Mouse (Mus musculus): Measurements from ENCODE around the gene Mboat2. TPM values are rescaled to one million over a fixed set of nuclear protein-coding genes. Genes with fewer than 3 reads are reported as not detected.

Gene Mboat2
- 51.7 and 56.1 TPM in 2 replicates for polyA plus RNA-seq (2014; fragmentation: Nextera tagmentation; extraction: Ambion mirVana)

- H3K4me3 ChIP-seq (ENCODE audit: low read depth, low read length): peak within 1 kb of the TSS; percentile 74
- ATAC-seq (ENCODE audit: insufficient number of reproducible peaks, low FRiP score, low TSS enrichment, low read depth) (peak; percentile 38), DNase-seq (ENCODE audit: low spot score) (no peak)
- H3K4me2 ChIP-seq (ENCODE audit: low read depth, severe bottlenecking): peak within 1 kb of the TSS; percentile 72
- H3K9me3 ChIP-seq (ENCODE audit: control insufficient read depth, low read length): no peaks in the 10 kb centered on the region
- peak within 1 kb of the TSS; percentile 95 for H3K9ac ChIP-seq (ENCODE audit: low read length)
- peaks cover 15% of the 10 kb centered on the region for H3K4me1 ChIP-seq (ENCODE audit: control insufficient read depth, insufficient read depth, low read length)
- H3K27me3 ChIP-seq (ENCODE audit: control insufficient read depth, insufficient read depth, low read length): no peaks in the 10 kb centered on the region
- H3K27ac ChIP-seq (replicated peaks; ENCODE audit: low read depth, low read length): peak within 1 kb of the TSS; percentile 98
- WGBS: under 1% methylated on average over 24 of the region's 24 CpGs
- no peaks in the 10 kb centered on the region for H3K36me3 ChIP-seq (ENCODE audit: control insufficient read depth, insufficient read depth, low read length)
Observed at GRCm38 (mm10) chr12:24830766-24831152, at the start of gene Mboat2. Gene Mboat2 (plus strand): TSS chr12:24830879.

DNA sequence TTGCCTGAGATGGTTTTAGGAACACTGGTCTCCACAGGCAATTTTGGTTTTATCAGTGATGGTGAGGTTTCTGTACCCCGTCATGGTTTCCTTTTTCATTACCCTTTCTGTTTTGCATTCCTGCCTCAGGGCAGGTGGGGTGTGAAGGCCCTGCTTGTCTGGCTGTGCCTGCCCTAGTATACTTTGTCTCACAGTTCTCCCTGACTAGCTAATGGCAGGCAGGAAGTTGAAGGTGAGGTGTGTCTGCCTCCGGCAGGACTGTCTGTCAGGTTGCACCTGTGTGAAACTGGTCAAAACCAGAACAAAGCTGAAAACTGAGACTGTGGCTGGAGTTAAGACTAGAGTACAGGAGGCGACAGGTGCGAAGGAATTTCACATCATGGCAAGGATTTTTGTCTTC, 46.9 kb upstream of the Mboat2 start:
- Histone ChIP-seq H3K4me2 (ENCODE audit: low read depth, severe bottlenecking) (no peak overlapping the region), H3K4me1 (ENCODE audit: control insufficient read depth, insufficient read depth, low read length) (no peaks in the 10 kb centered on the region), H3K27ac (replicated peaks; ENCODE audit: low read depth, low read length) (no peak overlapping the region), H3K36me3 (ENCODE audit: control insufficient read depth, insufficient read depth, low read length) (no peaks in the 10 kb centered on the region), H3K9ac (ENCODE audit: low read length) (no peak overlapping the region), H3K4me3 (ENCODE audit: low read depth, low read length) (no peak overlapping the region), H3K27me3 (ENCODE audit: control insufficient read depth, insufficient read depth, low read length) (no peaks in the 10 kb centered on the region), H3K9me3 (ENCODE audit: control insufficient read depth, low read length) (no peaks in the 10 kb centered on the region)
- 61% methylated on average over 4 of the region's 4 CpGs for WGBS
- DNase-seq (ENCODE audit: low spot score) (no peak), ATAC-seq (ENCODE audit: insufficient number of reproducible peaks, low FRiP score, low TSS enrichment, low read depth) (no peak)

DNA sequence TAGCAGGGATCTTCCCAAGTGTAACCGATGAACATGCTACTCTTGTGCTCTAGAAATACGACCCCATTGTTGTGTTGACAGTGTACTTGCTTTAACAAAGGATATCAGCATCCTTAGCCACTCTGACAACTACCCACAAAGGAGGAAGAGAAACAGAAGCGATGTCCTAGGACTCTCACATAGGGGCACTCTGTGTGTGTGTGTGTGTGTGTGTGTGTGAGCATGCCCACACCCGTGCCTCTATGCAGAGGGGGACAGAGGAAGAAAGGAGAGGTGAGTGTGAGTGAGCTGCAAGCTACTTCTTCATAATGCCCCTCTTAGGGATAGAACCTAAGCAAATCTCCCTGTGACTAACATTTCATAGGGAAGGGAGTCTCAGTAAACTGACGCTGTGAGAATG, 44.8 kb upstream of the Mboat2 start:
- H3K27me3 ChIP-seq (ENCODE audit: control insufficient read depth, insufficient read depth, low read length): no peaks in the 10 kb centered on the region
- no peaks in the 10 kb centered on the region for H3K4me1 ChIP-seq (ENCODE audit: control insufficient read depth, insufficient read depth, low read length)
- H3K4me3 ChIP-seq (ENCODE audit: low read depth, low read length): no peak overlapping the region
- H3K36me3 ChIP-seq (ENCODE audit: control insufficient read depth, insufficient read depth, low read length): no peaks in the 10 kb centered on the region
- H3K9ac ChIP-seq (ENCODE audit: low read length): no peak overlapping the region; the same call in 1 of the 2 replicates
- H3K27ac ChIP-seq (replicated peaks; ENCODE audit: low read depth, low read length): no peak overlapping the region
- H3K9me3 ChIP-seq (ENCODE audit: control insufficient read depth, low read length): no peaks in the 10 kb centered on the region
- H3K4me2 ChIP-seq (ENCODE audit: low read depth, severe bottlenecking): no peak overlapping the region
- DNase-seq (ENCODE audit: low spot score) (no peak), ATAC-seq (ENCODE audit: insufficient number of reproducible peaks, low FRiP score, low TSS enrichment, low read depth) (no peak)
- 77% methylated on average over 5 of the region's 5 CpGs for WGBS

DNA sequence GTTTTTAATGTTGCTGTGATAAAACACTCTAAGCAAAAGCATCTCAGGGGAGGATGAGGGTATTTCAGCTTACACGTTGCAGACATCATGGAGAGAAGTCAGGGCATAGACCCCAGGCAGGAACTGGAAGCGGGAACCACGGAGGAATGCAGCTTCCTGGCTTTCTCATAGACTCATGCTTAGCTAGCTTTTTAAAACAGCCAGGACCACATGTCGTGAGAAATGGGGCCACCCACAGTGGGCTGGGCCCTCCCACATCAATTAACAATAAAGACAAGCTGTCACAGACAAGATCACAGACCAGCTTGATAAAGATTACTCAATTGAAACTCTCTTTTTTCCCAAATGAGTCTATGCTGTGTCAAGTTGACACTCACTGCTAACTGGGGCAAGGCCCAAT, 44.4 kb upstream of the Mboat2 start:
- Histone ChIP-seq H3K27ac (replicated peaks; ENCODE audit: low read depth, low read length) (no peak overlapping the region), H3K9ac (ENCODE audit: low read length) (no peak overlapping the region; the same call in 1 of the 2 replicates), H3K27me3 (ENCODE audit: control insufficient read depth, insufficient read depth, low read length) (no peaks in the 10 kb centered on the region), H3K36me3 (ENCODE audit: control insufficient read depth, insufficient read depth, low read length) (no peaks in the 10 kb centered on the region), H3K9me3 (ENCODE audit: control insufficient read depth, low read length) (no peaks in the 10 kb centered on the region), H3K4me2 (ENCODE audit: low read depth, severe bottlenecking) (no peak overlapping the region), H3K4me1 (ENCODE audit: control insufficient read depth, insufficient read depth, low read length) (no peaks in the 10 kb centered on the region), H3K4me3 (ENCODE audit: low read depth, low read length) (no peak overlapping the region)
- DNase-seq (ENCODE audit: low spot score) (no peak), ATAC-seq (ENCODE audit: insufficient number of reproducible peaks, low FRiP score, low TSS enrichment, low read depth) (no peak)
- WGBS: 26% methylated on average over 4 of the region's 4 CpGs

DNA sequence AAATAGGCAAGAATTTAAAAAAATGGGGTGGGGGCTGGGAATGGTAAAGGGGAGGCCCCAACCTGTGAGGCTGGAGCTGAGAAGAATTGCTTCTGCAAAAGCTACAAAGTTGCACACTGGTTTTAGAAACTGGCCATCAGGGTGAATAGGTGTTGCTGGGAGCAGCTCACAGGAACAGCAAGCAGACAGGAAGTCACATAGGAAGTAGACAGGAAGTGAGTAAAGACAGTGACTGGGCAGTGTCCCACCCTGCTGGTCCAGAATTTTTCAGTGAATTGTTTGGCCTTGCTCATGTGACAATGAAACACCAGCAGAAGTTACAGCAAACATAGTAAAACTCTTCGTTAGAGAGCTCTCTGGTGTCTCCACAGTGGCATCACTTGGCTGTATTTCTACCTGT, 41.0 kb upstream of the Mboat2 start:
- Histone ChIP-seq H3K4me1 (ENCODE audit: control insufficient read depth, insufficient read depth, low read length) (no peaks in the 10 kb centered on the region), H3K4me3 (ENCODE audit: low read depth, low read length) (no peak overlapping the region), H3K9ac (ENCODE audit: low read length) (no peak overlapping the region), H3K36me3 (ENCODE audit: control insufficient read depth, insufficient read depth, low read length) (no peaks in the 10 kb centered on the region), H3K27me3 (ENCODE audit: control insufficient read depth, insufficient read depth, low read length) (no peaks in the 10 kb centered on the region), H3K4me2 (ENCODE audit: low read depth, severe bottlenecking) (no peak overlapping the region), H3K27ac (replicated peaks; ENCODE audit: low read depth, low read length) (no peak overlapping the region), H3K9me3 (ENCODE audit: control insufficient read depth, low read length) (no peaks in the 10 kb centered on the region)
- no peak for DNase-seq (ENCODE audit: low spot score)
- 78% methylated on average over 1 of the region's 1 CpGs for WGBS
- ATAC-seq (ENCODE audit: insufficient number of reproducible peaks, low FRiP score, low TSS enrichment, low read depth): no peak

DNA sequence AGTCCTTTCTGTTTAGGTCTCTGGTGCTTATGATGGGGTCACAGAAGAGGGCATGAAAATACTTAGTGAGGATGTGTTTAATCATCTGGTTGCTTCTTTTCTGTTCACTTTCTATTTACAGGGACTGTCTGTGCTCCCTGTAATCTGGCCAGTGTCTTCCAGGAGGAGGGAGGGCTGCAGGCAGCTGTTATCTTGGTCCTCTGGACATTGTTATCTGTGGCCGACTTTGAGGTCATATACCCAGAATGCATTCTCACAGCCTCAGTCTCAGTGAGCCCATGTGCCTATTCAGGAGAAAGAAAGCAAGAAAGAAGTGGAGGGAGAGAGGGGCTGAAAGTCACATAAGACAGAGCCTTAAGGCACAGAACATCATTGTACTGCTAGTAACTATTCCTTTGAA, 19.4 kb upstream of the Mboat2 start:
- ATAC-seq (ENCODE audit: insufficient number of reproducible peaks, low FRiP score, low TSS enrichment, low read depth): no peak
- Histone ChIP-seq H3K4me2 (ENCODE audit: low read depth, severe bottlenecking) (no peak overlapping the region), H3K9ac (ENCODE audit: low read length) (no peak overlapping the region), H3K36me3 (ENCODE audit: control insufficient read depth, insufficient read depth, low read length) (no peaks in the 10 kb centered on the region), H3K4me3 (ENCODE audit: low read depth, low read length) (no peak overlapping the region), H3K4me1 (ENCODE audit: control insufficient read depth, insufficient read depth, low read length) (no peaks in the 10 kb centered on the region), H3K9me3 (ENCODE audit: control insufficient read depth, low read length) (no peaks in the 10 kb centered on the region), H3K27me3 (ENCODE audit: control insufficient read depth, insufficient read depth, low read length) (no peaks in the 10 kb centered on the region), H3K27ac (replicated peaks; ENCODE audit: low read depth, low read length) (no peak overlapping the region)
- WGBS: 12% methylated on average over 1 of the region's 1 CpGs
- no peak for DNase-seq (ENCODE audit: low spot score)

- Histone ChIP-seq H3K9me3 (ENCODE audit: control insufficient read depth, low read length) (no peaks in the 10 kb centered on the region), H3K36me3 (ENCODE audit: control insufficient read depth, insufficient read depth, low read length) (no peaks in the 10 kb centered on the region), H3K4me2 (ENCODE audit: low read depth, severe bottlenecking) (no peak overlapping the region), H3K27me3 (ENCODE audit: control insufficient read depth, insufficient read depth, low read length) (no peaks in the 10 kb centered on the region), H3K4me3 (ENCODE audit: low read depth, low read length) (no peak overlapping the region), H3K27ac (replicated peaks; ENCODE audit: low read depth, low read length) (no peak overlapping the region), H3K4me1 (ENCODE audit: control insufficient read depth, insufficient read depth, low read length) (no peaks in the 10 kb centered on the region), H3K9ac (ENCODE audit: low read length) (no peak overlapping the region)
- DNase-seq (ENCODE audit: low spot score) (no peak), ATAC-seq (ENCODE audit: insufficient number of reproducible peaks, low FRiP score, low TSS enrichment, low read depth) (no peak)
- WGBS: 87% methylated on average over 4 of the region's 4 CpGs
Observed at GRCm38 (mm10) chr12:24811906-24812305, 18.8 kb upstream of the Mboat2 start.

DNA sequence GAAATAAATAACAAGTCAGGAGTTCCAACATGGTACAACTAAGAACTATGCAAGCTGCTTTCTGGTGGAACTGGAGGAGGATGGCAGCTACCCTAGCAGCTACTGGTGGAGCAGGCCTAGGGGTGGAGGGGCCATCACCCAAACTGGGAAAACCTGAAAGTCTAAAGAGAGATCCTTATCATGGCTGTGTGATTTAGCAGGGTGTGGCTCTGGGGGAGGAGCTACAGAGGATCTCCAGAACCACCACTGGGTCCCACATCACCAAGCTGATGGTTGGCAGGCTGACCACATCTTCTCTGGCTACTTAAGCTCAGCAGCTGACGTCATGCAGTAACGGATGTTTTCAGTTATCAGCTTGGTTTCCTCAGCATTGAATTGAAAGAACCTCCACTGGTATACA, 7.8 kb upstream of the Mboat2 start:
- WGBS: 67% methylated on average over 2 of the region's 2 CpGs
- H3K4me2 ChIP-seq (ENCODE audit: low read depth, severe bottlenecking): no peak overlapping the region
- H3K9me3 ChIP-seq (ENCODE audit: control insufficient read depth, low read length): no peaks in the 10 kb centered on the region
- no peaks in the 10 kb centered on the region for H3K27me3 ChIP-seq (ENCODE audit: control insufficient read depth, insufficient read depth, low read length)
- H3K4me3 ChIP-seq (ENCODE audit: low read depth, low read length): no peak overlapping the region
- no peaks in the 10 kb centered on the region for H3K36me3 ChIP-seq (ENCODE audit: control insufficient read depth, insufficient read depth, low read length)
- H3K4me1 ChIP-seq (ENCODE audit: control insufficient read depth, insufficient read depth, low read length): no peaks in the 10 kb centered on the region
- DNase-seq (ENCODE audit: low spot score) (no peak), ATAC-seq (ENCODE audit: insufficient number of reproducible peaks, low FRiP score, low TSS enrichment, low read depth) (no peak)
- no peak overlapping the region for H3K9ac ChIP-seq (ENCODE audit: low read length)
- H3K27ac ChIP-seq (replicated peaks; ENCODE audit: low read depth, low read length): no peak overlapping the region

DNA sequence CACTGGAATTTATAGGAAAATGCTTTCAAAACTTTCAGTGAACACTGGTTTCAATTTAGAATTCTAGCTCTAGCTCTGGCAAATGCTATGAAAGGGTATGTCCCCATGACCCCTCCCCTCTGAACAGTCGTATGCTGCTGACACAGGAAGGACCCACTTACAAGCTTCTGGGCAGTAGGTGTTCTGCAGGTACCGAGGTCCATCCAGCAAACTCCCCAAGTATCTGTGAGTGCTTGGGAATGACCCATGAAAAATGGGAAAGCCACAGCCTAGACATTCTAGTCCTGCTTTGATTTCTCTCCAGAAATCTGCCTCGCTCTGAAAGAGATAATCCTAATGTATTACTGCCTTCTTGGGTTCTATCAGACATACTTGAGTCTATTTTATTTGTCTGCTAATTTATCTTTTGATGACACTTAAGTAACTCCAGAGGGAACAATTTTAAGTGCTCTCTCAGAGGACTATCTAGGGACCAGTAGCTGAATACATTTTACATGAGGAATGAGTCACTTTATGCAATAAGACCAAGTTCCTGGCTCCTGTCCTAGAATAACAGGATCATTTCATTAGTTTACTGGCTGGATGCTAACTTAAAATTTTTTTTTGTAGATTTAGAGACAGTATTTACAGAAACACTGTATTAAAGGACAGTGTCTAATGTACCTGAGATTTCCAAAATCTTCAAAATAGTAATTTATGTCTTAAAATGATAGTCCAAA, 6.9 kb upstream of the Mboat2 start:
- Histone ChIP-seq H3K9me3 (ENCODE audit: control insufficient read depth, low read length) (no peaks in the 10 kb centered on the region), H3K27me3 (ENCODE audit: control insufficient read depth, insufficient read depth, low read length) (no peaks in the 10 kb centered on the region), H3K4me1 (ENCODE audit: control insufficient read depth, insufficient read depth, low read length) (no peaks in the 10 kb centered on the region), H3K9ac (ENCODE audit: low read length) (no peak overlapping the region), H3K4me2 (ENCODE audit: low read depth, severe bottlenecking) (no peak overlapping the region), H3K27ac (replicated peaks; ENCODE audit: low read depth, low read length) (no peak overlapping the region), H3K4me3 (ENCODE audit: low read depth, low read length) (no peak overlapping the region), H3K36me3 (ENCODE audit: control insufficient read depth, insufficient read depth, low read length) (no peaks in the 10 kb centered on the region)
- ATAC-seq (ENCODE audit: insufficient number of reproducible peaks, low FRiP score, low TSS enrichment, low read depth) (no peak), DNase-seq (ENCODE audit: low spot score) (no peak)
- 83% methylated on average over 3 of the region's 3 CpGs for WGBS
